ENCODE assay signal across 34 mouse cellular contexts in the genomic region with DNA sequence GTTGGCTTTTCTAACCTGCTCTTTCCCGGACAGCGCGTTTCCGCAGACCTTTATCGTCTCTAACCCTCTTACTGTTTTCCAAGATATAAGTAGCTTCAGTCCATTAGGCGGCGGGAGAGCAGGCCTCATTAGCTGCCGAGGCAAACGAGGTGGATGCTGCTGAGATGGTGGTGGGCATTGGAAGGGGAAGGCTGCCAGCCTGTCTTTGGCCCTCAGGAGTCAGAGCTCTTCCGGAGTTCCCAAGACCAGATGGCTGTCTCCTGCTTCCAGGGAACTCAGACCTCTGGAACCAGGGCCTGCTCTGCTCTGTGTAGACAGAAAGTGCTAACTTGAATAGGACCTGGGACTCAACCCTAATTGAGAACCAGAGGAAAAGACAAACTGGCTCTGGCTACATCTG. TPM values are rescaled to one million over a fixed set of nuclear protein-coding genes. Genes with fewer than 3 reads are reported as not detected.
A peak's percentile ranks its signal among the peaks of the same experiment; 100 is the strongest.
DNase-seq lines count a peak whose midpoint lies in the region; ATAC-seq and TF ChIP-seq lines count a peak whose summit lies in the region.
"Had no signal": no experiment of that assay in that cellular context is flagged by ENCODE, and none has a peak within 500 bp of the region (broad histone marks: within the 10 kb centered on the region; RNA-seq: fewer than 3 reads in every experiment).

No protein-coding gene starts in this region.

- H3K9ac ChIP-seq in liver, embryonic 13.5 days = no peak overlapping the region
- H3K9ac ChIP-seq in liver, postnatal 0 days (replicated peaks) = no peak overlapping the region
- H3K9ac ChIP-seq in liver, embryonic 15.5 days = no peak overlapping the region; the same call in 1 of the 2 replicates
- H3K9ac ChIP-seq: forebrain, embryonic 15.5 days; heart, embryonic 12.5 days; hindbrain, embryonic 14.5 days; midbrain, embryonic 12.5 days had no signal

- no peaks in the 10 kb centered on the region for H3K9me3 ChIP-seq in liver, embryonic 13.5 days (replicated peaks)
- H3K9me3 ChIP-seq in liver, postnatal 0 days (ENCODE audit: low read length) = no peaks in the 10 kb centered on the region
- H3K9me3 ChIP-seq in liver, embryonic 15.5 days (replicated peaks) = no peaks in the 10 kb centered on the region
- H3K9me3 ChIP-seq: forebrain, embryonic 15.5 days; G1E; heart, embryonic 12.5 days; midbrain, embryonic 12.5 days had no signal

- peak; percentile 17 for DNase-seq in gastrocnemius, adult 2 months
- DNase-seq in gastrocnemius, postnatal 4 days (ENCODE audit: low spot score in 2 of 2) = no peak
- peak; percentile 3 for DNase-seq in kidney, adult 18-20 months
- no peak for DNase-seq in kidney, adult 9 months
- DNase-seq in liver, embryonic 13.5 days = no peak
- DNase-seq in liver, postnatal 0 days = no peak
- DNase-seq in spleen, postnatal 14 days (ENCODE audit: low spot score in 2 of 2) = no peak
- DNase-seq: adrenal gland, postnatal 36 days; B cell, adult 2 months; cerebellum, adult 18-20 months; cerebellum, postnatal 36 days; embryo, embryonic 11 days; gastrocnemius, postnatal 25 days; heart, postnatal 10 days; kidney, adult 8-10 months; kidney, postnatal 14 days; layer of hippocampus, postnatal 36 days; lung, postnatal 14 days; right cerebral cortex, postnatal 14 days had no signal

- 86% methylated on average over 10 of the region's 10 CpGs for WGBS in liver, embryonic 13.5 days (ENCODE audit: insufficient replicate concordance)
- 91% methylated on average over 10 of the region's 10 CpGs for WGBS in liver, postnatal 0 days (ENCODE audit: insufficient replicate concordance)
- WGBS in liver, embryonic 15.5 days (ENCODE audit: insufficient replicate concordance) = 85% methylated on average over 10 of the region's 10 CpGs

- no peak for TF ChIP-seq CTCF in gastrocnemius, adult 2 months (IDR thresholded peaks at IDR 0.05)
- no peak for TF ChIP-seq CTCF in liver, postnatal 0 days (IDR thresholded peaks at IDR 0.05; ENCODE audit: low read depth)

- peak overlapping the region; percentile 87 for H3K27ac ChIP-seq in gastrocnemius, adult 2 months
- peak overlapping the region; percentile 89 for H3K27ac ChIP-seq in liver, embryonic 13.5 days
- no peak overlapping the region for H3K27ac ChIP-seq in liver, postnatal 0 days (ENCODE audit: low read depth)
- peak overlapping the region; percentile 87; the same call in 1 of the 2 replicates for H3K27ac ChIP-seq in liver, embryonic 15.5 days (replicated peaks)
- H3K27ac ChIP-seq: forebrain, embryonic 15.5 days; hindbrain, embryonic 14.5 days; midbrain, embryonic 12.5 days had no signal

- H3K4me2 ChIP-seq in liver, embryonic 13.5 days = no peak overlapping the region
- H3K4me2 ChIP-seq in liver, postnatal 0 days (ENCODE audit: low read depth, low read length) = no peak overlapping the region
- no peak overlapping the region for H3K4me2 ChIP-seq in liver, embryonic 15.5 days
- H3K4me2 ChIP-seq: forebrain, embryonic 15.5 days; heart, embryonic 12.5 days; hindbrain, embryonic 14.5 days; midbrain, embryonic 12.5 days had no signal

- no peaks in the 10 kb centered on the region for H3K27me3 ChIP-seq in liver, embryonic 13.5 days
- H3K27me3 ChIP-seq in liver, postnatal 0 days (ENCODE audit: insufficient read depth, low read length) = no peaks in the 10 kb centered on the region
- no peaks in the 10 kb centered on the region for H3K27me3 ChIP-seq in liver, embryonic 15.5 days
- H3K27me3 ChIP-seq: forebrain, embryonic 15.5 days; midbrain, embryonic 12.5 days; Patski had no signal

- 0 out of 2 replicates have a peak, but pooled peaks cover 13% of the 10 kb centered on the region for H3K36me3 ChIP-seq in liver, embryonic 13.5 days
- H3K36me3 ChIP-seq in liver, postnatal 0 days (replicated peaks; ENCODE audit: insufficient read depth, low read length) = peaks cover 34% of the 10 kb centered on the region; the same call in 1 of the 2 replicates
- peaks cover 52% of the 10 kb centered on the region for H3K36me3 ChIP-seq in liver, embryonic 15.5 days (replicated peaks)
- H3K36me3 ChIP-seq: forebrain, embryonic 15.5 days; G1E; heart, embryonic 12.5 days; midbrain, embryonic 12.5 days had no signal

- no peak for ATAC-seq in liver, embryonic 13.5 days (ENCODE audit: low read depth)
- ATAC-seq in liver, postnatal 0 days = no peak
- no peak for ATAC-seq in liver, embryonic 15.5 days (ENCODE audit: insufficient read depth)
- ATAC-seq: forebrain, embryonic 15.5 days; Patski had no signal

- H3K4me3 ChIP-seq in gastrocnemius, adult 2 months = peak overlapping the region; percentile 70
- H3K4me3 ChIP-seq in liver, embryonic 13.5 days (replicated peaks) = no peak overlapping the region
- H3K4me3 ChIP-seq in liver, postnatal 0 days (ENCODE audit: low read depth, low read length) = no peak overlapping the region
- H3K4me3 ChIP-seq in liver, embryonic 15.5 days (replicated peaks) = no peak overlapping the region
- H3K4me3 ChIP-seq: forebrain, embryonic 15.5 days; heart, embryonic 12.5 days; midbrain, embryonic 12.5 days had no signal

- TF ChIP-seq EP300 in liver, postnatal 0 days (IDR thresholded peaks at IDR 0.05; ENCODE audit: low read depth) = no peak

- intact Hi-C loops in gastrocnemius, adult 2 months (cut with DNase I) = no loop called here

- H3K4me1 ChIP-seq in liver, embryonic 13.5 days (replicated peaks) = peaks cover 100% of the 10 kb centered on the region
- peaks cover 30% of the 10 kb centered on the region for H3K4me1 ChIP-seq in liver, postnatal 0 days (ENCODE audit: insufficient read depth)
- H3K4me1 ChIP-seq in liver, embryonic 15.5 days (replicated peaks) = peaks cover 98% of the 10 kb centered on the region
- H3K4me1 ChIP-seq: midbrain, embryonic 12.5 days had no signal

RNA-seq across cellular contexts. Expression of a gene that starts 7.2 kb away (rescaled TPM):
- 100 to 1,000 TPM; 251 to 256 TPM for total RNA-seq in gastrocnemius, adult 2 months (2021)
- 100 to 1,000 TPM; 108 to 109 TPM for total RNA-seq in gastrocnemius, postnatal 4 days (2021)
- 41.7 and 45.2 TPM in 2 replicates for polyA plus RNA-seq in liver, embryonic 13.5 days (2015; fragmentation: Nextera tagmentation; extraction: Ambion mirVana)
- 134 and 135 TPM in 2 replicates for polyA plus RNA-seq in liver, postnatal 0 days (2015; fragmentation: Nextera tagmentation; extraction: Ambion mirVana)
- polyA plus RNA-seq in liver, embryonic 15.5 days (2015; fragmentation: Nextera tagmentation; extraction: Ambion mirVana) = 75.8 and 85.1 TPM in 2 replicates
- total RNA-seq: CH12.LX had no signal
- polyA plus RNA-seq: G1E had no signal

RNA-seq across cellular contexts. Expression of a gene that starts 32.6 kb away (rescaled TPM):
- not detected for total RNA-seq in gastrocnemius, adult 2 months (2021)
- not detected for total RNA-seq in gastrocnemius, postnatal 4 days (2021)
- polyA plus RNA-seq in liver, embryonic 13.5 days (2015; fragmentation: Nextera tagmentation; extraction: Ambion mirVana) = 0.06 and 0.08 TPM in 2 replicates
- polyA plus RNA-seq in liver, postnatal 0 days (2015; fragmentation: Nextera tagmentation; extraction: Ambion mirVana) = 0.08 and 0.09 TPM in 2 replicates
- 0.08 TPM in 1 of 2 replicates, not detected in the other for polyA plus RNA-seq in liver, embryonic 15.5 days (2015; fragmentation: Nextera tagmentation; extraction: Ambion mirVana)
- total RNA-seq: adrenal gland, adult 18-20 months; adrenal gland, postnatal 36 days; CH12.LX; gastrocnemius, postnatal 25 days; heart, postnatal 10 days; layer of hippocampus, adult 18-20 months; layer of hippocampus, postnatal 36 days; left cerebral cortex, postnatal 14 days; megakaryocyte, adult 5-6 weeks; neutrophil, adult 5-6 weeks had no signal
- polyA plus RNA-seq: embryonic facial prominence, embryonic 14.5 days; forebrain, embryonic 15.5 days; G1E; heart, embryonic 12.5 days; hindbrain, embryonic 14.5 days; limb, embryonic 14.5 days; midbrain, embryonic 12.5 days had no signal

Comparison
In these comparisons a context has a peak if more than half of its experiments do, and no peak if none do; other contexts are left out.
1. DNase-seq: peak in gastrocnemius, adult 2 months (single experiment) and kidney, adult 18-20 months (single experiment); none in gastrocnemius, postnatal 4 days (0 of 2), kidney, adult 9 months (single experiment), liver, embryonic 13.5 days (single experiment), liver, postnatal 0 days (single experiment) and spleen, postnatal 14 days (0 of 2).